Mouse (Mus musculus) stomach, postnatal 0 days (tissue): ENCODE data around the gene Atp2b2.

Source experiments
- CTCF ChIP-seq: IDR thresholded peaks from 2 replicates; pipeline ENCODE4 v1.5.1; 2016; ENCODE audit warnings: antibody characterized with exemption, low read depth, mild to moderate bottlenecking, moderate library complexity
- EP300 ChIP-seq: optimal IDR thresholded peaks from 2 replicates; pipeline ENCODE3; 2016; ENCODE audit warnings: antibody characterized with exemption

- TF ChIP-seq CTCF (no peak), EP300 (no peak)
Measured at GRCm38 (mm10) chr6:113816690-113817089, 225.7 kb downstream of the Atp2b2 start.
